In the genomic region with DNA sequence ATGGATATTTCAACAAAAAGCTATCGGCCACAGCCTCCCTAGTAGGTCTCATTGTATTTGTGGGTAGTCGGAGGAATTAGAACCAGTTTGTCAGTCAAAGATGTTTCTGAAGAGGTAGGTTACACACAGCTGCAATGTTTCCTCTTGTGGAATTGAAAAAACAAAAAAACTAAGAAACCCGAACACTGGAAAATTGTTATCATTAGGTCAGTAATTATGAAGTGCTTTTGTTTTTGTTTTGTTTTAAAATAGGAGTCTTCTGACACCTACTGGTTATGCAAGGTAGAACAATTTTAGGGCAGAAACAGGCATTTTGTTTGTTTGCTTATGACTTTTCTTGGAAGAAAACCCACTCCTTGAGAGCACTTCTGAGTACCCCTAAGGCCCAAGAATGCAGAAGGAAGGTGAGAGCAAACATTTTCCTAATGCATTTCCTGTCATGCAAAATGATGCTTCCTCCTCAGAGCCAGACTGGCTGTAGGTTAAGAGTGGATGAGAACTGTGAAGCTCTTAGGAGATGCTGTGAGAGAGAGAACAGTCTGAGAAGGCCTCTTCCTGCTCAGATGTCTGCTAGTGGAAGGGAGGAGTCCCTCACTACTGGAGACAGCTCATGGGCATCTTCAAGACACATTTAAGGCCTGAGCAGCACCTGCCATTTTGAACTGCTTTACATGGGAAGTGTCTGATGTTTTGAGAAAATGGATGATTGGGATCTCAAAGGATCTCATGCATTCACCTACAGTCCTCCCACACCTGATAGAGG, we compare ENCODE assay signal across 9 mouse cellular contexts. TPM values are rescaled to one million over a fixed set of nuclear protein-coding genes. Genes with fewer than 3 reads are reported as not detected.
DNase-seq lines count a peak whose midpoint lies in the region; ATAC-seq and TF ChIP-seq lines count a peak whose summit lies in the region.
"Had no signal": no experiment of that assay in that cellular context is flagged by ENCODE, and none has a peak within 500 bp of the region (broad histone marks: within the 10 kb centered on the region; RNA-seq: fewer than 3 reads in every experiment).

No protein-coding gene starts in this region.

- H3K27me3 ChIP-seq in forebrain, embryonic 11.5 days (ENCODE audit: control insufficient read depth, insufficient read depth, low read length): no peaks in the 10 kb centered on the region
- no peaks in the 10 kb centered on the region for H3K27me3 ChIP-seq in forebrain, embryonic 10.5 days (ENCODE audit: poor library complexity, severe bottlenecking)
- H3K27me3 ChIP-seq in liver, adult 2 months (ENCODE audit: control insufficient read depth, insufficient read depth, low read length): no peaks in the 10 kb centered on the region
- H3K27me3 ChIP-seq in myocyte (ENCODE audit: control insufficient read depth, insufficient read depth, insufficient read length): no peaks in the 10 kb centered on the region

- TF ChIP-seq CTCF in liver, adult 2 months (IDR thresholded peaks at IDR 0.05; ENCODE audit: low read depth, low read length): peak; percentile 53

- no peak overlapping the region for H3K4me2 ChIP-seq in forebrain, embryonic 11.5 days (ENCODE audit: low read depth, low read length, severe bottlenecking)
- H3K4me2 ChIP-seq in myocyte (ENCODE audit: low read depth): peak overlapping the region; percentile 53

- no peak overlapping the region for H3ac ChIP-seq in myocyte (ENCODE audit: control insufficient read depth, insufficient read length)

- no peaks in the 10 kb centered on the region for H3K79me2 ChIP-seq in liver, adult 2 months (ENCODE audit: control insufficient read depth, insufficient read depth, low read length)
- H3K79me2 ChIP-seq in myocyte (ENCODE audit: control insufficient read depth, insufficient read depth): no peaks in the 10 kb centered on the region

- H3K4me3 ChIP-seq in forebrain, embryonic 11.5 days (ENCODE audit: low read depth, low read length): no peak overlapping the region
- H3K4me3 ChIP-seq in forebrain, embryonic 10.5 days: no peak overlapping the region
- H3K4me3 ChIP-seq in liver, adult 2 months (ENCODE audit: insufficient read depth, low read depth, low read length): peak overlapping the region; percentile 14; the same call in 1 of the 2 replicates
- H3K4me3 ChIP-seq in myocyte: no peak overlapping the region

- peaks cover 2% of the 10 kb centered on the region; the same call in 1 of the 2 replicates for H3K4me1 ChIP-seq in forebrain, embryonic 11.5 days (replicated peaks; ENCODE audit: control insufficient read depth, insufficient read depth, low read length)
- peaks cover 32% of the 10 kb centered on the region for H3K4me1 ChIP-seq in forebrain, embryonic 10.5 days
- peaks cover 8% of the 10 kb centered on the region for H3K4me1 ChIP-seq in liver, adult 2 months (ENCODE audit: control insufficient read depth, insufficient read depth, low read length)

- no peaks in the 10 kb centered on the region for H3K36me3 ChIP-seq in forebrain, embryonic 11.5 days (ENCODE audit: control insufficient read depth, insufficient read depth, low read length)
- H3K36me3 ChIP-seq in forebrain, embryonic 10.5 days (replicated peaks): no peaks in the 10 kb centered on the region
- H3K36me3 ChIP-seq in liver, adult 2 months (ENCODE audit: control insufficient read depth, insufficient read depth, low read length): no peaks in the 10 kb centered on the region
- no peaks in the 10 kb centered on the region for H3K36me3 ChIP-seq in myocyte (ENCODE audit: control insufficient read depth, insufficient read depth)

- TF ChIP-seq POLR2A in liver, adult 2 months (IDR thresholded peaks at IDR 0.05; ENCODE audit: extremely low read depth, insufficient read depth, low read length): no peak
- no peak for TF ChIP-seq POLR2A in myocyte (IDR thresholded peaks at IDR 0.05; ENCODE audit: insufficient read length, low read depth)

- no peaks in the 10 kb centered on the region for H3K9me3 ChIP-seq in forebrain, embryonic 11.5 days (ENCODE audit: control insufficient read depth, low read length)
- H3K9me3 ChIP-seq in forebrain, embryonic 10.5 days: no peaks in the 10 kb centered on the region

- H3K27ac ChIP-seq in forebrain, embryonic 11.5 days (ENCODE audit: low read depth, low read length): no peak overlapping the region
- H3K27ac ChIP-seq in forebrain, embryonic 10.5 days: no peak overlapping the region
- no peak overlapping the region for H3K27ac ChIP-seq in liver, adult 2 months (replicated peaks; ENCODE audit: insufficient read depth, low read depth, low read length)

- 0 out of 2 replicates have a peak, but pooled peaks have one; percentile 24 for ATAC-seq in forebrain, embryonic 11.5 days (replicated peaks; ENCODE audit: low FRiP score)
- ATAC-seq in common myeloid progenitor, adult 5-6 weeks (replicated peaks; ENCODE audit: low read depth, poor library complexity, severe bottlenecking): peak; percentile 74

- DNase-seq in forebrain, embryonic 11.5 days (ENCODE audit: low spot score): no peak
- no peak for DNase-seq in forebrain, embryonic 10.5 days (ENCODE audit: extremely low spot score, low spot score)
- DNase-seq in liver, adult 2 months (ENCODE audit: extremely low read depth, low read depth, low spot score): peak; percentile 43
- DNase-seq in liver: no peak
- DNase-seq in urinary bladder, postnatal 10 days (ENCODE audit: low spot score): no peak
- DNase-seq in thymus, postnatal 25 days: no peak
- DNase-seq: kidney, postnatal 14 days had no signal

- 61% methylated on average over 3 of the region's 3 CpGs for WGBS in forebrain, embryonic 11.5 days
- 67% methylated on average over 3 of the region's 3 CpGs for WGBS in forebrain, embryonic 10.5 days
- WGBS in liver, adult 2 months: 53% methylated on average over 3 of the region's 3 CpGs

- H3K9ac ChIP-seq in forebrain, embryonic 11.5 days (ENCODE audit: low read length): no peak overlapping the region
- H3K9ac ChIP-seq in liver, adult 2 months (ENCODE audit: low read depth, low read length): no peak overlapping the region

TF ChIP-seq in myocyte, 11 proteins besides CTCF, POLR2A, EP300 and RAD21:
- no peak for TF ChIP-seq E2F4 (IDR thresholded peaks at IDR 0.05; ENCODE audit: insufficient read depth)
- TF ChIP-seq REST (IDR thresholded peaks at IDR 0.05; ENCODE audit: insufficient read depth, insufficient read length): no peak
- TF ChIP-seq SRF (IDR thresholded peaks at IDR 0.05; ENCODE audit: control insufficient read depth, insufficient read length, low read depth): no peak
- TF ChIP-seq USF1 (IDR thresholded peaks at IDR 0.05; ENCODE audit: low read depth): no peak
- no peak for TF ChIP-seq MYOG (IDR thresholded peaks at IDR 0.05; ENCODE audit: control insufficient read depth in 1 of 3, insufficient read depth in 1 of 3, insufficient read length in 2 of 3, low read depth in 2 of 3)
- no peak for TF ChIP-seq CEBPB (IDR thresholded peaks at IDR 0.05; ENCODE audit: insufficient read depth, poor library complexity, severe bottlenecking)
- TF ChIP-seq MAX (IDR thresholded peaks at IDR 0.05; ENCODE audit: low read depth): no peak
- no peak for TF ChIP-seq TCF3 (IDR thresholded peaks at IDR 0.05; ENCODE audit: insufficient read length, low read depth)
- TF ChIP-seq TCF12 (IDR thresholded peaks at IDR 0.05; ENCODE audit: insufficient read depth, poor library complexity, severe bottlenecking): no peak
- TF ChIP-seq MYOD1 (IDR thresholded peaks at IDR 0.05; ENCODE audit: control insufficient read depth in 1 of 3, insufficient read length in 2 of 3, low read depth in 2 of 3): no peak

RNA-seq across cellular contexts. Expression of a gene that starts 14.9 kb away (rescaled TPM):
- 4.1 and 5.0 TPM in 2 replicates for polyA plus RNA-seq in forebrain, embryonic 11.5 days (2014; fragmentation: Nextera tagmentation; extraction: Ambion mirVana)
- polyA plus RNA-seq in forebrain, embryonic 10.5 days (2016; fragmentation: Nextera tagmentation; extraction: Ambion mirVana): 5.9 and 6.8 TPM in 2 replicates
- total RNA-seq in liver, adult 2 months (2014; rRNA removed): 11.5 and 12.1 TPM in 2 replicates
- 4.8 and 6.3 TPM in 2 replicates for polyA plus RNA-seq in liver, adult 2 months (2012; rRNA removed)
- 0.50 and 0.58 TPM in 2 replicates for total RNA-seq in common myeloid progenitor, adult 5-6 weeks (2017)
- polyA plus RNA-seq in myocyte (2012; fragmentation: generic; extraction: Trizol): 5.0 TPM

RNA-seq across cellular contexts. Expression of a gene that starts 15.1 kb away (rescaled TPM):
- polyA plus RNA-seq in forebrain, embryonic 11.5 days (2014; fragmentation: Nextera tagmentation; extraction: Ambion mirVana): 13.9 and 16.2 TPM in 2 replicates
- polyA plus RNA-seq in forebrain, embryonic 10.5 days (2016; fragmentation: Nextera tagmentation; extraction: Ambion mirVana): 16.1 and 16.5 TPM in 2 replicates
- total RNA-seq in liver, adult 2 months (2014; rRNA removed): 60.4 and 60.5 TPM in 2 replicates
- polyA plus RNA-seq in liver, adult 2 months (2012; rRNA removed): 101 and 108 TPM in 2 replicates
- total RNA-seq in common myeloid progenitor, adult 5-6 weeks (2017): 20.3 and 22.3 TPM in 2 replicates
- polyA plus RNA-seq in myocyte (2012; fragmentation: generic; extraction: Trizol): 13.1 TPM
